In genomic region chr3:156838550-156838949, GRCm38 (mm10) we compare ENCODE assay signal across 11 mouse cellular contexts.
"Had no signal": no experiment of that assay in that cellular context is flagged by ENCODE, and none has a peak within 500 bp of the region (broad histone marks: within the 10 kb centered on the region; RNA-seq: fewer than 3 reads in every experiment).

No protein-coding gene starts in this region.

- H3K9ac ChIP-seq: liver, embryonic 13.5 days; neural tube, embryonic 13.5 days had no signal

- H3K27me3 ChIP-seq: liver, embryonic 13.5 days; neural tube, embryonic 13.5 days had no signal

- DNase-seq: layer of hippocampus, postnatal 36 days; liver, embryonic 13.5 days; lung, adult 2 months; lung, postnatal 14 days; lung, postnatal 4 days; midbrain, embryonic 14.5 days; retina, postnatal 1 day; thymus, postnatal 25 days had no signal

- H3K4me2 ChIP-seq: liver, embryonic 13.5 days; midbrain, embryonic 11.5 days; neural tube, embryonic 13.5 days had no signal

- H3K36me3 ChIP-seq: liver, embryonic 13.5 days; neural tube, embryonic 13.5 days had no signal

- H3K4me1 ChIP-seq: liver, embryonic 13.5 days; neural tube, embryonic 13.5 days had no signal

- H3K4me3 ChIP-seq: left cerebral cortex, adult 2 months; liver, embryonic 13.5 days; neural tube, embryonic 13.5 days had no signal

- H3K27ac ChIP-seq: left cerebral cortex, adult 2 months; liver, embryonic 13.5 days; neural tube, embryonic 13.5 days had no signal

- H3K9me3 ChIP-seq: liver, embryonic 13.5 days; neural tube, embryonic 13.5 days had no signal
